Mouse (Mus musculus) spleen, adult 2 months (tissue): ENCODE results near the gene Plch1.

Experiments used
- CTCF ChIP-seq: fragments of 200-500 bp; IDR thresholded peaks from 2 replicates; pipeline ENCODE4 v1.5.1; 2011; ENCODE audit warnings: mild to moderate bottlenecking, inconsistent platforms; ENCODE audit not compliant: insufficient read depth, insufficient read length, insufficient replicate concordance; ENCODE audit errors: extremely low read depth
- POLR2A ChIP-seq: fragments of 200-500 bp; IDR thresholded peaks from 2 replicates; pipeline ENCODE4 v1.6.1; 2011; ENCODE audit warnings: low read depth, low read length, inconsistent platforms

- peak; percentile 10; the same call in 1 of the 2 replicates for TF ChIP-seq CTCF
- TF ChIP-seq POLR2A: no peak
Measured at GRCm38 (mm10) chr3:63919634-63920033, 20.4 kb upstream of the Plch1 start.
